Mouse (Mus musculus): ENCODE measurements around the gene Il17rd. TPM values are rescaled to one million over a fixed set of nuclear protein-coding genes. Genes with fewer than 3 reads are reported as not detected.

Gene Il17rd
- polyA plus RNA-seq, 1 experiment from 2014 or later, result 0.80 TPM

DNA sequence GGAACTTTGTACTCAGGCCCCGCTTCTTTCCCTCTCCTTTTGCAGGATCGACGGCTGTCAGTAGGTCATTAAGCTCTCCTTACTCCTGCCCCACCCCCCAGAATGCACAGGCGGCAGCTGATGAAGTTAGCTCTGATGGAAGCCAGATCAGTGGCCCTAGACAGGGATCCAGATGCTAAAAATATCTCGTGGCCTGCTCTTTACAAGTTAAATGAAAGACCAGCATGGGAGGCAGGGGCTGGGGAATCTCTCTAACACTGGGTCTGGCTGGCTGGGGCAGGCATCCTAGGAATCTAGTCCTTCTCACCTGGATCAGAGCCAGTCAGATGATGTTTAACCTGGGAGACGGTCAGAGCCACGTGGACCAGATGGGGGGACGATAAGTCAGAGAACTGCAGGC lies 112.7 kb downstream of the Il17rd start:
- Histone ChIP-seq H3K4me3 (ENCODE audit: low read depth, low read length) (no peak overlapping the region), H3K4me1 (replicated peaks; ENCODE audit: control insufficient read depth, insufficient read depth, low read length) (no peaks in the 10 kb centered on the region), H3K27ac (ENCODE audit: low read depth, low read length) (no peak overlapping the region), H3K4me2 (no peak overlapping the region), H3K36me3 (ENCODE audit: control insufficient read depth, insufficient read depth, low read length) (no peaks in the 10 kb centered on the region), H3K27me3 (replicated peaks; ENCODE audit: control insufficient read depth, insufficient read depth, low read length) (0 out of 2 replicates have a peak, but pooled peaks cover 2% of the 10 kb centered on the region), H3K9ac (ENCODE audit: low read depth, low read length) (no peak overlapping the region), H3K9me3 (ENCODE audit: control insufficient read depth, low read length) (no peaks in the 10 kb centered on the region)
- WGBS, result 25% methylated on average over 8 of the region's 8 CpGs
- ATAC-seq (replicated peaks; ENCODE audit: low FRiP score) (no peak), DNase-seq (ENCODE audit: low spot score) (no peak)

GRCm38 (mm10) chr14:27155088-27155487 lies 116.3 kb downstream of the Il17rd start:
- Histone ChIP-seq H3K4me3 (ENCODE audit: low read depth, low read length) (no peak overlapping the region), H3K27ac (ENCODE audit: low read depth, low read length) (no peak overlapping the region), H3K9ac (ENCODE audit: low read depth, low read length) (no peak overlapping the region), H3K4me2 (no peak overlapping the region), H3K9me3 (ENCODE audit: control insufficient read depth, low read length) (no peaks in the 10 kb centered on the region), H3K36me3 (ENCODE audit: control insufficient read depth, insufficient read depth, low read length) (no peaks in the 10 kb centered on the region), H3K4me1 (replicated peaks; ENCODE audit: control insufficient read depth, insufficient read depth, low read length) (no peaks in the 10 kb centered on the region), H3K27me3 (replicated peaks; ENCODE audit: control insufficient read depth, insufficient read depth, low read length) (0 out of 2 replicates have a peak, but pooled peaks cover 2% of the 10 kb centered on the region)
- WGBS, result 68% methylated on average over 6 of the region's 6 CpGs
- no peak for ATAC-seq (replicated peaks; ENCODE audit: low FRiP score)
- DNase-seq (ENCODE audit: low spot score), result no peak

GRCm38 (mm10) chr14:27156032-27156431 lies 117.3 kb downstream of the Il17rd start:
- Histone ChIP-seq H3K27me3 (replicated peaks; ENCODE audit: control insufficient read depth, insufficient read depth, low read length) (0 out of 2 replicates have a peak, but pooled peaks cover 2% of the 10 kb centered on the region), H3K4me1 (replicated peaks; ENCODE audit: control insufficient read depth, insufficient read depth, low read length) (no peaks in the 10 kb centered on the region), H3K4me2 (no peak overlapping the region), H3K9ac (ENCODE audit: low read depth, low read length) (no peak overlapping the region), H3K4me3 (ENCODE audit: low read depth, low read length) (no peak overlapping the region), H3K9me3 (ENCODE audit: control insufficient read depth, low read length) (no peaks in the 10 kb centered on the region), H3K27ac (ENCODE audit: low read depth, low read length) (no peak overlapping the region), H3K36me3 (ENCODE audit: control insufficient read depth, insufficient read depth, low read length) (no peaks in the 10 kb centered on the region)
- no peak for ATAC-seq (replicated peaks; ENCODE audit: low FRiP score)
- 83% methylated on average over 6 of the region's 6 CpGs for WGBS
- DNase-seq (ENCODE audit: low spot score), result no peak

Other genes starting within 250 kb of the Il17rd start
- gene Asb14, start 144.4 kb upstream of the Il17rd start, polyA plus RNA-seq (2014; fragmentation: Nextera tagmentation; extraction: Ambion mirVana), result not detected in 2 replicates
- gene Appl1, start 67.7 kb upstream of the Il17rd start, polyA plus RNA-seq (2014; fragmentation: Nextera tagmentation; extraction: Ambion mirVana), result 13.3 and 14.2 TPM in 2 replicates
- gene Hesx1, start 44.5 kb upstream of the Il17rd start, polyA plus RNA-seq (2014; fragmentation: Nextera tagmentation; extraction: Ambion mirVana), result 18.0 and 22.0 TPM in 2 replicates
- 6.4 and 6.8 TPM in 2 replicates for gene Arhgef3, start 76.0 kb downstream of the Il17rd start, polyA plus RNA-seq (2014; fragmentation: Nextera tagmentation; extraction: Ambion mirVana)